Mouse (Mus musculus): ENCODE data around the gene Tfip11.

GRCm38 (mm10) chr5:112276907-112277348 lies 49.2 kb upstream of the Tfip11 start:
- no peak for TF ChIP-seq POLR2A (IDR thresholded peaks at IDR 0.05; ENCODE audit: low read depth, low read length)
- TF ChIP-seq CTCF (IDR thresholded peaks at IDR 0.05; ENCODE audit: extremely low read depth, insufficient read depth, insufficient read length, insufficient replicate concordance): no peak
